Mouse (Mus musculus) NIH3T3 (cell line): ENCODE results near the gene Gmfb.
"Not testable (repeated sequence)": the region's sequence is repeated elsewhere in the genome, so short reads cannot be mapped to it uniquely, and the experiment has no call there.

Experiments used
- DNase-seq: peaks from one replicate; pipeline ENCODE4 v3.0.0-alpha.2; 2012; ENCODE audit warnings: low read depth

The Gmfb gene

GRCm38 (mm10) chr14:46821873-46822716 is at the start of gene Gmfb:
Gene Gmfb, minus strand, starts transcription at chr14:46822242.
- DNase-seq, result peak; percentile 94

- DNase-seq, result no peak
Observed at GRCm38 (mm10) chr14:46862922-46863321, 40.9 kb upstream of the Gmfb start.

- DNase-seq, result no peak
Observed at GRCm38 (mm10) chr14:46853677-46854076, 31.6 kb upstream of the Gmfb start.

- no peak for DNase-seq
Observed at GRCm38 (mm10) chr14:46849769-46850168, 27.7 kb upstream of the Gmfb start.

GRCm38 (mm10) chr14:46848736-46849135 is 26.7 kb upstream of the Gmfb start:
- DNase-seq, result no peak

- DNase-seq, result no peak
Observed at GRCm38 (mm10) chr14:46848063-46848590, 26.1 kb upstream of the Gmfb start.

GRCm38 (mm10) chr14:46845706-46846105 is 23.7 kb upstream of the Gmfb start:
- no peak for DNase-seq

GRCm38 (mm10) chr14:46839326-46839725 is 17.3 kb upstream of the Gmfb start:
- no peak for DNase-seq

GRCm38 (mm10) chr14:46832354-46833272 is 10.6 kb upstream of the Gmfb start:
- DNase-seq, result peak; percentile 50

- DNase-seq, result peak; percentile 97
Observed at GRCm38 (mm10) chr14:46831837-46832333, 9.8 kb upstream of the Gmfb start, which contains the start of gene Cgrrf1. Gene Cgrrf1, plus strand, starts transcription at chr14:46832125.

- DNase-seq, result no peak
Observed at GRCm38 (mm10) chr14:46831295-46831694, 9.3 kb upstream of the Gmfb start.

- no peak for DNase-seq
Observed at GRCm38 (mm10) chr14:46827430-46827829, 5.4 kb upstream of the Gmfb start.

- no peak for DNase-seq
Observed at GRCm38 (mm10) chr14:46823996-46824395, 2.0 kb upstream of the Gmfb start.

GRCm38 (mm10) chr14:46821271-46821872 is 670 bp downstream of the Gmfb start:
- peak; percentile 48 for DNase-seq

GRCm38 (mm10) chr14:46819961-46820360 is 2.1 kb downstream of the Gmfb start:
- not testable (repeated sequence) for DNase-seq

- DNase-seq, result no peak
Observed at GRCm38 (mm10) chr14:46818743-46819142, 3.3 kb downstream of the Gmfb start.

- DNase-seq, result no peak
Observed at GRCm38 (mm10) chr14:46816916-46817622, 5.0 kb downstream of the Gmfb start.

GRCm38 (mm10) chr14:46815640-46816039 is 6.4 kb downstream of the Gmfb start:
- no peak for DNase-seq

GRCm38 (mm10) chr14:46807927-46808326 is 14.1 kb downstream of the Gmfb start:
- no peak for DNase-seq

- no peak for DNase-seq
Observed at GRCm38 (mm10) chr14:46806186-46806585, 15.9 kb downstream of the Gmfb start.

GRCm38 (mm10) chr14:46803791-46804190 is 18.3 kb downstream of the Gmfb start:
- DNase-seq, result no peak
